Mouse (Mus musculus) MEL (cell line): ENCODE data around the gene H60b.

ENCODE experiments used
- MAZ ChIP-seq: IDR thresholded peaks from 2 replicates; pipeline ENCODE4 v1.6.1; 2012; ENCODE audit warnings: low read depth, mild to moderate bottlenecking, inconsistent platforms, low read length, improper control_type of control experiment
- MEF2A ChIP-seq: IDR thresholded peaks from 2 replicates; pipeline ENCODE4 v1.6.1; 2014; ENCODE audit warnings: low read depth, mild to moderate bottlenecking, inconsistent platforms, low read length, improper control_type of control experiment; ENCODE audit not compliant: poor library complexity, insufficient replicate concordance, severe bottlenecking; ENCODE audit errors: extremely low read depth
- MYC ChIP-seq: IDR thresholded peaks from 2 replicates; pipeline ENCODE4 v1.6.1; 2011; ENCODE audit warnings: low read depth, mild to moderate bottlenecking, low read length, improper control_type of control experiment, moderate library complexity
- TCF12 ChIP-seq: IDR thresholded peaks from 2 replicates; pipeline ENCODE4 v1.6.1; 2014; ENCODE audit warnings: low read depth, mild to moderate bottlenecking, inconsistent platforms, low read length, improper control_type of control experiment, moderate library complexity

- TF ChIP-seq MAZ, result no peak
- TF ChIP-seq MYC, result no peak
- TF ChIP-seq TCF12, result no peak
- no peak for TF ChIP-seq MEF2A
Observed at GRCm38 (mm10) chr10:22305801-22306200, 147.4 kb downstream of the H60b start.
